Mouse (Mus musculus): ENCODE results near the gene Sppl3.

- TF ChIP-seq CTCF (IDR thresholded peaks at IDR 0.05; ENCODE audit: extremely low read depth, insufficient read depth, low read length) (no peak), POLR2A (IDR thresholded peaks at IDR 0.05; ENCODE audit: extremely low read depth, insufficient read depth, low read length) (no peak)
These were observed 51.6 kb downstream of the Sppl3 start for GRCm38 (mm10) chr5:115062566-115062965.
